Mouse (Mus musculus): ENCODE measurements around the gene Pafah1b2. TPM values are rescaled to one million over a fixed set of nuclear protein-coding genes. Genes with fewer than 3 reads are reported as not detected.

The Pafah1b2 gene
- polyA plus RNA-seq, 1 experiment from 2014 or later: 161 TPM

DNA sequence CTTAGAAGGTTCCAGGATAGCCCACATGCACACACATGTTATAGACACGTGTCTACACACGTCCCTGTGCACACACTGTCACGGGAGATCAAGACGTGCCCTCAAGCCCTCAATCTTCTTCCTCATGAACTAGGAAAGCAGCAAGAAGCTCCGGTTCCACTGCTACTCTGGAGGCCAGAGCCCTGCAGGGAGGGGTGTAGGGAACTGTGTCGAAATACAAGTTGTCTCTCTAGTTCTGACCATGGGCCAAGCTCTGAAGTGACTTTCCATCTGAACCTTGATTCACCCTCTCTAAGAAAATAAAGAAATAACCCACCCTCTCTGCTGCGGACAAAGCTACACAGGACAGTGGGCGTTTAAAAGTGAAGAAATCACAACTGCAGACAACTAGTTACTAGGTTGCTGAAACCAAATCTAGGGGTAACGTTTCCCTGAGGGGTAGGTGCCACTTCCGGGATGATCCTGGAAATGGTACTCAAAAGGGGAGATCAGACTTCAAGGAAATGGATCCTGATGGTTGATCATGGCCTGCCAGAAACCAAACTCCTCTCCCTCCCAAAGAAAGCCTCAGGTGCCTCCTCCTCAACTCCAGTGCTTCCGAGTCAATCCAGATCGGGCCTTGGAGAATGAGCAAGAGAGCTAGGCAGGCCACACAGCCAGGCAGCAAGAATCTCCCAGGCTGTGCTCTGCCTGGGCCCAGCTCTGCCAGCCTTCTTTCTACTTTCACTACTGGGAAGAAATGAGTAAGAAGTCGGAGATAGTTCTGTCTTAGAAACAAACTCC, 58.8 kb downstream of the Pafah1b2 start:
- peak overlapping the region; percentile 92 for H3K9ac ChIP-seq
- no peaks in the 10 kb centered on the region for H3K9me3 ChIP-seq (replicated peaks)
- no peak for ATAC-seq (ENCODE audit: insufficient number of reproducible peaks, low FRiP score, low TSS enrichment, low read depth)
- peaks cover 35% of the 10 kb centered on the region for H3K4me1 ChIP-seq
- 39% methylated on average over 13 of the region's 13 CpGs for WGBS
- peak overlapping the region; percentile 86 for H3K4me3 ChIP-seq (replicated peaks)
- H3K36me3 ChIP-seq: peaks cover 35% of the 10 kb centered on the region
- peak overlapping the region; percentile 95 for H3K27ac ChIP-seq (replicated peaks)
- peak overlapping the region; percentile 84 for H3K4me2 ChIP-seq (replicated peaks)
- H3K27me3 ChIP-seq: no peaks in the 10 kb centered on the region

- H3K4me1 ChIP-seq: peaks cover 27% of the 10 kb centered on the region
- H3K36me3 ChIP-seq: peaks cover 44% of the 10 kb centered on the region
- H3K9me3 ChIP-seq (replicated peaks): no peaks in the 10 kb centered on the region
- WGBS: 77% methylated on average over 7 of the region's 7 CpGs
- H3K4me3 ChIP-seq (replicated peaks): peak overlapping the region; percentile 86
- H3K9ac ChIP-seq: no peak overlapping the region
- no peaks in the 10 kb centered on the region for H3K27me3 ChIP-seq
- H3K4me2 ChIP-seq (replicated peaks): peak overlapping the region; percentile 84
- no peak for ATAC-seq (ENCODE audit: insufficient number of reproducible peaks, low FRiP score, low TSS enrichment, low read depth)
- H3K27ac ChIP-seq (replicated peaks): 0 out of 2 replicates have a peak overlapping the region, but pooled peaks have one; percentile 95
Measured at GRCm38 (mm10) chr9:45952890-45953289, 59.6 kb downstream of the Pafah1b2 start.

- Histone ChIP-seq H3K4me1 (peaks cover 27% of the 10 kb centered on the region), H3K4me2 (replicated peaks) (no peak overlapping the region), H3K36me3 (peaks cover 52% of the 10 kb centered on the region), H3K27me3 (no peaks in the 10 kb centered on the region), H3K27ac (replicated peaks) (no peak overlapping the region), H3K9ac (no peak overlapping the region), H3K9me3 (replicated peaks) (no peaks in the 10 kb centered on the region), H3K4me3 (replicated peaks) (no peak overlapping the region)
- ATAC-seq (ENCODE audit: insufficient number of reproducible peaks, low FRiP score, low TSS enrichment, low read depth): no peak
- WGBS: 91% methylated on average over 4 of the region's 4 CpGs
Measured at GRCm38 (mm10) chr9:45952057-45952456, 60.4 kb downstream of the Pafah1b2 start.

DNA sequence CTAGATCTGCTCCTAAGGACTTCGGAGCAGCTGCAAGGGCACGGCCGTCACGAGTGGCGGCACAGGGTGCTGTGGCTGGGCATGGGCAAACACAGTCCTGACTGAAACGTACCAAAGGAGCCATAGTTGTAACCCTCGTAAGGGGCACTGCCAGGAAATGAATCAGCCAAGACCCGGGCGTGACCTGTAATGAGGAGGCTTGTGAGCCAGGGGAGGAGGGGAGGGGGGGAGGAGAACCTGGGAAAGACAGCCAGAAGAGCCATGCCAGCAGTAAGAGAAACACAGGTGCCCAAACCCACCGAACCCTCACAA, 65.7 kb downstream of the Pafah1b2 start:
- WGBS: 85% methylated on average over 10 of the region's 10 CpGs
- Histone ChIP-seq H3K36me3 (peaks cover 94% of the 10 kb centered on the region), H3K9ac (no peak overlapping the region), H3K4me3 (replicated peaks) (no peak overlapping the region), H3K4me2 (replicated peaks) (no peak overlapping the region), H3K27me3 (no peaks in the 10 kb centered on the region), H3K9me3 (replicated peaks) (no peaks in the 10 kb centered on the region), H3K4me1 (no peaks in the 10 kb centered on the region), H3K27ac (replicated peaks) (no peak overlapping the region)
- ATAC-seq (ENCODE audit: insufficient number of reproducible peaks, low FRiP score, low TSS enrichment, low read depth): no peak

DNA sequence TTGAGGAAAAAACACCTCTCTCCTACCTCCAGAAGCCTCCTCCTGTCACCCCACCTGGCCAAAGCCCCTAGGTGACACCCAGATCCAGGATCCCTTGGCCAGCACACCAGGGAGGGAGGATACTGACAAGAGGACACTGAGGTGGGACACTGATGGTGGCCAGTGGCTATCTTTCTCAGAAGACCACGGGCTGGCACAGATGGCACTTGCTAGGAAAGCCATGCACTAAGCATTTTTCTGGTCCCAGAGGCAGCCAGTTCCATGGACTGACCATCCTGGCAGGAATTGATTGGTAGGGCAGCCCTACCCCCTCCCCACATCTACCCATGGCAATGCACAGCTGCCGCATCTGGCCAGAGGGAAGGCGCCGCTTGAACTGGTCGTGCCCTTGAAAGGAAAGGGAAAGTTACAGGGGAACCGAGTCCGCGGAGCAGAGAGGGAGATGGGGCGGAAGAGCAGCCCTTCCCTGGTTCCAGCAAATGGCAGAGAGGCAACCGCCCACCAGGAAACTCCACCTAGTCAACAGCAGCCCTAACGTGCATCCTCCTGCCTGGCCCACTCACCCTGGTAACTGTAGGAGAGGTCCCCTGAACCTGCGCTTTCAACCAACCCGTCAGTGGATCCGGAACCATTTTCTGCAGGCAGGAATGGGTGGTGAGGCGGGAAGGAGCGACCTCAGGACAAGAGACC, 66.2 kb downstream of the Pafah1b2 start:
- WGBS: 86% methylated on average over 16 of the region's 16 CpGs
- no peaks in the 10 kb centered on the region for H3K9me3 ChIP-seq (replicated peaks)
- H3K4me3 ChIP-seq (replicated peaks): no peak overlapping the region
- no peak overlapping the region for H3K9ac ChIP-seq
- no peak overlapping the region for H3K27ac ChIP-seq (replicated peaks)
- H3K4me2 ChIP-seq (replicated peaks): no peak overlapping the region
- no peaks in the 10 kb centered on the region for H3K4me1 ChIP-seq
- no peak for ATAC-seq (ENCODE audit: insufficient number of reproducible peaks, low FRiP score, low TSS enrichment, low read depth)
- peaks cover 94% of the 10 kb centered on the region for H3K36me3 ChIP-seq
- no peaks in the 10 kb centered on the region for H3K27me3 ChIP-seq

DNA sequence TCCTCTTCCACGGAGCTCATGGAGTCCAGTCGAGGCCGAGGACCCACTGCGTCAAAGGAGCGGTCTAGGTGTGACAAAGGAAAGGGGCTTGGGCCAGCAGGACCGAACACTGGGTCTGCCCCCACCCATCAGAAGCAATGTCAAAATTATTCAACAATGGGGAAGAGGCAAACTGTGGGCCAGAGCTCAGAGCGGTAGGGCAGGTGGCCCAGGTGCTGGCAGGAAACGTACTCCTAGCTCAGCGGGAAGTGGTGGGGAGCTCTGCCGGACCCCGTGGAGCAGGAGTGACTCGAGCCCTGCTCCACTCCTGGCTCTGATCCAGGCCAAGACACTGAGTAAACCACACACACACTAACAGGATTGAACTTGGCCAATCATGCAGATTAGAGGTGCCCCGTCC, 66.8 kb downstream of the Pafah1b2 start:
- H3K4me2 ChIP-seq (replicated peaks): no peak overlapping the region
- H3K4me1 ChIP-seq: no peaks in the 10 kb centered on the region
- H3K36me3 ChIP-seq: peaks cover 96% of the 10 kb centered on the region
- no peaks in the 10 kb centered on the region for H3K27me3 ChIP-seq
- H3K27ac ChIP-seq (replicated peaks): no peak overlapping the region
- 82% methylated on average over 13 of the region's 13 CpGs for WGBS
- no peak overlapping the region for H3K9ac ChIP-seq
- no peaks in the 10 kb centered on the region for H3K9me3 ChIP-seq (replicated peaks)
- H3K4me3 ChIP-seq (replicated peaks): no peak overlapping the region
- no peak for ATAC-seq (ENCODE audit: insufficient number of reproducible peaks, low FRiP score, low TSS enrichment, low read depth)

DNA sequence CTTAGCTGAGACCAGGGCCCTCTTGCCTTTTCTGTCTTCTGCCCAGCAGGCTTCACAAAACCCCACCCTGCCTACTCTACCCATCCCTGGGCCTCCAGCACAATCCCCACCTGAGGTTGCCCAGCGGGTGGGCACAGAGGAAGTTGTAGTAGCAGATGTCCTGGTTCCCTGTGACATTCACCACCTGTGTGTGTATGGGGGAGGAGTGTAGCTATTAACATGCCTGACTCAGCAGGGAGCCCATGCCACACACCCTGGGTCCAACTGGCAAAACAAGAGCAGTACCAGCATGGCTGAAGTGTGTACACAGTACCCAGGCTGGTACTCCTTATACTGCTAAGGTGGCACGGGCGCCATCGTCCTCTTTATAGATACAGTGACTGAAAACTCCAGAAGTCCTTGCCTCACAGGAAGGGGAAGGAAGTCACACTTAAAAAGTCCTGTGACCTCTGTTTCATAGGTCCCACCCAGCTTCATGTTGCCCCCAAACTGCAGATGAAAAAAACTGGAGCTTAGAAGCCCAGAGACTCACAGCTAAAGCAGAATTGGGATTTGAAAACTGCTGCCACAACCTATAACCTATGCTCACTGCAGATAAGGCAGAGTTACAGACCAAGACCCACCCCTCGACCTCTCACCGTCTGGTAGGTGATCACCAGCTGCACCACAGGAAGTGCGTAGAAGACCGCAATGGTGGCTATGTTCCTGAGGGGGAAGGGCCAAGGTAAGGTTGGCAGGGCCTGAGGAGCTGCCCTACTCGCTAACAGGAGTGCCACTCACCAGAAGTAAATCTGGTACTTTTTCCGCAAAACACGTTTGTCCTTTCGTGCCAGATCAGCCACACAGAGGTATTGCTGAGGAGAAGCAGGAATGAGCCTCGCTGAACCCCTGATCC, 67.7 kb downstream of the Pafah1b2 start:
- no peak for ATAC-seq (ENCODE audit: insufficient number of reproducible peaks, low FRiP score, low TSS enrichment, low read depth)
- Histone ChIP-seq H3K36me3 (peaks cover 92% of the 10 kb centered on the region), H3K4me2 (replicated peaks) (no peak overlapping the region), H3K27ac (replicated peaks) (no peak overlapping the region), H3K4me3 (replicated peaks) (no peak overlapping the region), H3K9me3 (replicated peaks) (no peaks in the 10 kb centered on the region), H3K27me3 (no peaks in the 10 kb centered on the region), H3K9ac (no peak overlapping the region), H3K4me1 (no peaks in the 10 kb centered on the region)
- WGBS: 82% methylated on average over 13 of the region's 13 CpGs

- H3K27ac ChIP-seq (replicated peaks): no peak overlapping the region
Measured at GRCm38 (mm10) chr9:45943628-45944505, 68.6 kb downstream of the Pafah1b2 start.

GRCm38 (mm10) chr9:45942916-45943315, 69.6 kb downstream of the Pafah1b2 start:
- H3K27me3 ChIP-seq: no peaks in the 10 kb centered on the region
- 88% methylated on average over 8 of the region's 8 CpGs for WGBS

More at GRCm38 (mm10) chr9:45943628-45944505, 68.6 kb downstream of the Pafah1b2 start:
- Histone ChIP-seq H3K9ac (no peak overlapping the region), H3K9me3 (replicated peaks) (no peaks in the 10 kb centered on the region), H3K4me2 (replicated peaks) (no peak overlapping the region), H3K4me3 (replicated peaks) (no peak overlapping the region), H3K27me3 (no peaks in the 10 kb centered on the region), H3K4me1 (no peaks in the 10 kb centered on the region), H3K36me3 (peaks cover 92% of the 10 kb centered on the region)
- 95% methylated on average over 8 of the region's 8 CpGs for WGBS
- ATAC-seq (ENCODE audit: insufficient number of reproducible peaks, low FRiP score, low TSS enrichment, low read depth): 0 out of 2 replicates have a peak, but pooled peaks have one; percentile 26

DNA sequence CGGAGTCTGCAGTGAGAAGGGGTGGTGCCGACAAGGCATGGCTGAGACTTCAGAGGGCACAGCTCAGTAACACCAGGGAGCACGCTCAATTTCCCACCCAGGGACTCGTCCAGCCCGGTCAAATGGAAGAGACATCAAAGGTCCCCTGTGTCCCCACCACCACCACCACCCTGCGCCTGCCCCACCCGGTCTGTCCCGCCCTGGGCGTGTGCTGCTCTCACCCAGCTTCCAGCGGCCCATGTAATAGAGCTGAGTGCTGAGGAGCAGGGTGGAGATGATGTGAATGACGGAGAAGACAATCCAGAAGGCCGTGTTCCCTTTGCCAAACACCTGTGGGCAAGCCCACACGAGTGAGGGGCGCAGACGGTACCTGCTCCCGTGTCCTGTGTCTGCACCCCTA, 70.0 kb downstream of the Pafah1b2 start:
- 83% methylated on average over 16 of the region's 16 CpGs for WGBS
- Histone ChIP-seq H3K4me1 (no peaks in the 10 kb centered on the region), H3K4me3 (replicated peaks) (no peak overlapping the region), H3K27me3 (no peaks in the 10 kb centered on the region), H3K9me3 (replicated peaks) (no peaks in the 10 kb centered on the region), H3K36me3 (peaks cover 90% of the 10 kb centered on the region), H3K27ac (replicated peaks) (no peak overlapping the region), H3K9ac (no peak overlapping the region), H3K4me2 (replicated peaks) (no peak overlapping the region)
- no peak for ATAC-seq (ENCODE audit: insufficient number of reproducible peaks, low FRiP score, low TSS enrichment, low read depth)

More at GRCm38 (mm10) chr9:45942916-45943315, 69.6 kb downstream of the Pafah1b2 start:
- no peak overlapping the region for H3K4me2 ChIP-seq (replicated peaks)
- H3K36me3 ChIP-seq: peaks cover 92% of the 10 kb centered on the region
- no peak overlapping the region for H3K4me3 ChIP-seq (replicated peaks)
- no peak overlapping the region for H3K9ac ChIP-seq
- no peak for ATAC-seq (ENCODE audit: insufficient number of reproducible peaks, low FRiP score, low TSS enrichment, low read depth)
- H3K4me1 ChIP-seq: no peaks in the 10 kb centered on the region
- H3K9me3 ChIP-seq (replicated peaks): no peaks in the 10 kb centered on the region
- no peak overlapping the region for H3K27ac ChIP-seq (replicated peaks)
